Mouse (Mus musculus) E14TG2a.4 (cell line): ENCODE data around the gene Gsg1l.

Experiments
- CTCF ChIP-seq: conservative IDR thresholded peaks from 2 replicates; pipeline ENCODE4 v1.5.1; 2014; ENCODE audit warnings: low read length
- POU5F1 ChIP-seq: IDR thresholded peaks from 2 replicates; pipeline ENCODE4 v1.6.1; 2014; ENCODE audit warnings: low read length, borderline replicate concordance

DNA sequence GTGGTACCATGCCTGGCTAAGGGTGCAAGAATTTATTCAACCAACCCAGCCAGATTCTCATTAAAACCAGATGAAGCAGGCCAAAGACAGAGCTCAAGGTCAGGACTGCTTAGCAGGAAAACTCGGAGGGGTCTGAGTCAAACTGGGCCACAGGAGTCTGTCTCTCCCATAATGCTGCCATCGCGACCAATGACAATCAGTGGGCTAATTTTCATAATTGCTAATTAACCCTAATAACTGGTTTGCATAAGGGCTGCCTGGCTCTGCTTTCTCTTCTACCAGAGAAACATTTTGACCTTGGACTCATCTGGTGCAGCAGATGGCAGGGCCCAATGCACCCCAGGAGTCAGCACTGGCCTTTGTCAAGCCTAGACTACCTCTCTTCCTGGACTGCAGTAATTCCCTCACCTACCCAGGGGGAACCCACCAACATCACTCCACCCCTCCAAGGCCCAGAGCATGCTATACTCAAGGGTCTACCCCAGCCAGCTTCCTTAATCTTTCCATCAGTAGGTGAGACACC, 127.8 kb downstream of the Gsg1l start:
- TF ChIP-seq POU5F1, result no peak
- no peak for TF ChIP-seq CTCF
